9 mouse cellular contexts compared by ENCODE assay signal in genomic region chr3:157115105-157115760, GRCm38 (mm10).
DNase-seq lines count a peak whose midpoint lies in the region; ATAC-seq and TF ChIP-seq lines count a peak whose summit lies in the region.
"Had no signal": no experiment of that assay in that cellular context is flagged by ENCODE, and none has a peak within 500 bp of the region (broad histone marks: within the 10 kb centered on the region; RNA-seq: fewer than 3 reads in every experiment).

No protein-coding gene starts in this region.

- TF ChIP-seq POLR2A in thymus, adult 2 months (IDR thresholded peaks at IDR 0.05; ENCODE audit: control insufficient read depth, extremely low read depth, insufficient read depth, low read length, poor library complexity): no peak
- TF ChIP-seq POLR2A in heart, adult 2 months (IDR thresholded peaks at IDR 0.05; ENCODE audit: insufficient read depth, low read depth, low read length): no peak

- intact Hi-C loops in heart, adult 2 months (cut with DNase I): no loop called here

- no peak for TF ChIP-seq EP300 in heart, adult 2 months (IDR thresholded peaks at IDR 0.05; ENCODE audit: insufficient read depth, low read depth, low read length)

- WGBS in kidney, embryonic 14.5 days: 38% methylated on average over 5 of the region's 5 CpGs
- WGBS in forebrain, embryonic 12.5 days: 41% methylated on average over 5 of the region's 5 CpGs
- 57% methylated on average over 5 of the region's 5 CpGs for WGBS in midbrain, embryonic 12.5 days
- 63% methylated on average over 5 of the region's 5 CpGs for WGBS in thymus, adult 2 months
- 47% methylated on average over 5 of the region's 5 CpGs for WGBS in heart, adult 2 months

- H3K9ac ChIP-seq in kidney, embryonic 14.5 days (ENCODE audit: low read depth, low read length): no peak overlapping the region
- H3K9ac ChIP-seq in forebrain, embryonic 12.5 days: no peak overlapping the region
- no peak overlapping the region for H3K9ac ChIP-seq in midbrain, embryonic 12.5 days (replicated peaks)
- H3K9ac ChIP-seq in heart, adult 2 months (ENCODE audit: low read depth, low read length): no peak overlapping the region

- no peaks in the 10 kb centered on the region for H3K9me3 ChIP-seq in kidney, embryonic 14.5 days (ENCODE audit: control insufficient read depth, low read length)
- no peaks in the 10 kb centered on the region for H3K9me3 ChIP-seq in forebrain, embryonic 12.5 days
- H3K9me3 ChIP-seq in midbrain, embryonic 12.5 days: no peaks in the 10 kb centered on the region

- 0 out of 2 replicates have a peak, but pooled peaks cover 3% of the 10 kb centered on the region for H3K4me1 ChIP-seq in kidney, embryonic 14.5 days (ENCODE audit: control insufficient read depth, insufficient read depth, low read length)
- peaks cover 11% of the 10 kb centered on the region; the same call in 1 of the 2 replicates for H3K4me1 ChIP-seq in forebrain, embryonic 12.5 days
- no peaks in the 10 kb centered on the region for H3K4me1 ChIP-seq in midbrain, embryonic 12.5 days
- no peaks in the 10 kb centered on the region for H3K4me1 ChIP-seq in thymus, adult 2 months (replicated peaks; ENCODE audit: control insufficient read depth, insufficient read depth, low read length)
- no peaks in the 10 kb centered on the region for H3K4me1 ChIP-seq in heart, adult 2 months (ENCODE audit: control insufficient read depth, insufficient read depth, low read length)
- H3K4me1 ChIP-seq: megakaryocyte, embryonic 14.5 days had no signal

- no peaks in the 10 kb centered on the region for H3K27me3 ChIP-seq in kidney, embryonic 14.5 days (ENCODE audit: control insufficient read depth, insufficient read depth, low read length)
- no peaks in the 10 kb centered on the region for H3K27me3 ChIP-seq in forebrain, embryonic 12.5 days
- no peaks in the 10 kb centered on the region for H3K27me3 ChIP-seq in midbrain, embryonic 12.5 days
- no peaks in the 10 kb centered on the region for H3K27me3 ChIP-seq in thymus, adult 2 months (ENCODE audit: control insufficient read depth, insufficient read depth, low read length)
- H3K27me3 ChIP-seq in heart, adult 2 months (ENCODE audit: control insufficient read depth, insufficient read depth, low read length): no peaks in the 10 kb centered on the region
- H3K27me3 ChIP-seq: megakaryocyte, embryonic 14.5 days had no signal

- H3K4me2 ChIP-seq in kidney, embryonic 14.5 days (replicated peaks; ENCODE audit: low read depth, low read length): no peak overlapping the region
- H3K4me2 ChIP-seq in forebrain, embryonic 12.5 days: no peak overlapping the region
- H3K4me2 ChIP-seq in midbrain, embryonic 12.5 days (replicated peaks): no peak overlapping the region

- peak; percentile 66; the same call in 1 of the 2 replicates for ATAC-seq in kidney, embryonic 14.5 days (ENCODE audit: low FRiP score, low TSS enrichment)
- ATAC-seq in forebrain, embryonic 12.5 days (ENCODE audit: low FRiP score): peak; percentile 80
- peak; percentile 57 for ATAC-seq in midbrain, embryonic 12.5 days (ENCODE audit: low FRiP score, low read depth)

- H3K4me3 ChIP-seq in kidney, embryonic 14.5 days (ENCODE audit: low read length): no peak overlapping the region
- no peak overlapping the region for H3K4me3 ChIP-seq in forebrain, embryonic 12.5 days (replicated peaks)
- H3K4me3 ChIP-seq in midbrain, embryonic 12.5 days: no peak overlapping the region
- no peak overlapping the region for H3K4me3 ChIP-seq in thymus, adult 2 months (ENCODE audit: control insufficient read depth, insufficient read depth, low read length)
- no peak overlapping the region for H3K4me3 ChIP-seq in heart, adult 2 months
- H3K4me3 ChIP-seq: megakaryocyte, embryonic 14.5 days had no signal

- no peak for TF ChIP-seq CTCF in thymus, adult 2 months (IDR thresholded peaks at IDR 0.05; ENCODE audit: borderline replicate concordance, control insufficient read depth, extremely low read depth, insufficient read depth, low read length, poor library complexity)
- TF ChIP-seq CTCF in heart, adult 2 months (IDR thresholded peaks at IDR 0.05): no peak

- no peak overlapping the region for H3K27ac ChIP-seq in kidney, embryonic 14.5 days (ENCODE audit: low read depth, low read length)
- H3K27ac ChIP-seq in forebrain, embryonic 12.5 days: 0 out of 2 replicates have a peak overlapping the region, but pooled peaks have one; percentile 14
- H3K27ac ChIP-seq in midbrain, embryonic 12.5 days (replicated peaks): no peak overlapping the region
- no peak overlapping the region for H3K27ac ChIP-seq in thymus, adult 2 months (ENCODE audit: control insufficient read depth, insufficient read depth, low read length)
- no peak overlapping the region for H3K27ac ChIP-seq in heart, adult 2 months

- DNase-seq in kidney, postnatal 10 days: no peak
- peak; percentile 67 to 73 for DNase-seq in cerebellum, adult 18-20 months
- no peak for DNase-seq in testis, postnatal 14 days (ENCODE audit: low spot score)
- DNase-seq in thymus, adult 2 months: no peak
- DNase-seq in heart, adult 2 months: no peak

- no peaks in the 10 kb centered on the region for H3K79me2 ChIP-seq in heart, adult 2 months (replicated peaks; ENCODE audit: control insufficient read depth, insufficient read depth, low read length)

- no peaks in the 10 kb centered on the region for H3K36me3 ChIP-seq in kidney, embryonic 14.5 days (ENCODE audit: control insufficient read depth, insufficient read depth, low read length)
- no peaks in the 10 kb centered on the region for H3K36me3 ChIP-seq in forebrain, embryonic 12.5 days (replicated peaks)
- no peaks in the 10 kb centered on the region for H3K36me3 ChIP-seq in midbrain, embryonic 12.5 days
- no peaks in the 10 kb centered on the region for H3K36me3 ChIP-seq in thymus, adult 2 months (ENCODE audit: control insufficient read depth, insufficient read depth, low read length)
- no peaks in the 10 kb centered on the region for H3K36me3 ChIP-seq in heart, adult 2 months (ENCODE audit: control insufficient read depth, insufficient read depth, low read length)

Comparison
In these comparisons a context has a peak if more than half of its experiments do, and no peak if none do; other contexts are left out.
1. DNase-seq: peak in cerebellum, adult 18-20 months (2 of 2); none in kidney, postnatal 10 days (single experiment), testis, postnatal 14 days (single experiment), thymus, adult 2 months (single experiment) and heart, adult 2 months (0 of 2).
2. Peak in every context shown above with its lines, with median percentiles within 50 percentile points of each other: ATAC-seq.